Mouse (Mus musculus) CD8-positive naive resting alpha-beta T cell, adult 57 days (primary cell): ENCODE data around the gene Pqlc2. TPM values are rescaled to one million over a fixed set of nuclear protein-coding genes. Genes with fewer than 3 reads are reported as not detected.

Experiments used
- total RNA-seq: library from RNA; stranded (reverse); gene quantifications from one replicate; pipeline ENCODE4 v1.2.4, GENCODE M21; 2023

The Pqlc2 gene
- total RNA-seq: 3.9 TPM

DNA sequence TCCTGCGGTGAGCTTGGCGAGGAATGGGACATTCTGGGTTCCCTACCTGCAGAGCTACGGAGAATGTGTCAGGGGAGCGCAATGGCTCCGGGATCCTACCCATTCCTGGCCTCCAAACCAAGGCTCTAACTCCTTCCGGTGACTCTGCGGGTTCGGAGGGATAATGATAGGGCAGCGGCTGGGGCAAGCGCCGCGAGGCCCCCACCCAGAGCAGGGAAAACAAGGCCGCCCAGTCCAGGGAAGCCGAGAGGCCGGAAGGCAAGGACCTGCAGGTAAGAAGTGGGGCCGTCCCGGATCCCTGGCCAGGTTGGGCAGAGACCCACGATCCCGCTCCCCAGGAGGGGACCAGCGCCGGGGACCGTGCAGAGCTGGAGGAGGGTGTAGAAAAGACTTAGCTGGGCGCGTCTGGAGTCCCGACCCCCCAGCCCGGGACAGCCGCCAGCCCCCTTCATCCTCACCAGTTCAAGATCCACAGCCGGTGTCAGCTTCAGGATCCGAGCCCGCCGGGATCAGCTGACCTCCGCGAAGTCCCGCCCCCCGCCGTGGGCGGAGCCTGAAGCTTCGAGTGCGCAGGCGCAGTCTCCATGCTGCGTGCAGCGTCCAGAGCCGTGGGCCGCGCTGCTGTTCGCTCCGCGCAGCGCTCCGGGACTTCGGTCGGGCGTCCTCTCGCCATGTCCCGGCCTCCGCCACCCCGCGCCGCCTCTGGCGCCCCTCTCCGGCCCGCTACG, at the start of gene Pqlc2, which contains the start of gene Akr7a5:
Gene Pqlc2 (minus strand): TSS at position 538 of the 728 bp plus-strand sequence.
Gene Akr7a5 (plus strand): TSS at position 574 of the 728 bp plus-strand sequence.

DNA sequence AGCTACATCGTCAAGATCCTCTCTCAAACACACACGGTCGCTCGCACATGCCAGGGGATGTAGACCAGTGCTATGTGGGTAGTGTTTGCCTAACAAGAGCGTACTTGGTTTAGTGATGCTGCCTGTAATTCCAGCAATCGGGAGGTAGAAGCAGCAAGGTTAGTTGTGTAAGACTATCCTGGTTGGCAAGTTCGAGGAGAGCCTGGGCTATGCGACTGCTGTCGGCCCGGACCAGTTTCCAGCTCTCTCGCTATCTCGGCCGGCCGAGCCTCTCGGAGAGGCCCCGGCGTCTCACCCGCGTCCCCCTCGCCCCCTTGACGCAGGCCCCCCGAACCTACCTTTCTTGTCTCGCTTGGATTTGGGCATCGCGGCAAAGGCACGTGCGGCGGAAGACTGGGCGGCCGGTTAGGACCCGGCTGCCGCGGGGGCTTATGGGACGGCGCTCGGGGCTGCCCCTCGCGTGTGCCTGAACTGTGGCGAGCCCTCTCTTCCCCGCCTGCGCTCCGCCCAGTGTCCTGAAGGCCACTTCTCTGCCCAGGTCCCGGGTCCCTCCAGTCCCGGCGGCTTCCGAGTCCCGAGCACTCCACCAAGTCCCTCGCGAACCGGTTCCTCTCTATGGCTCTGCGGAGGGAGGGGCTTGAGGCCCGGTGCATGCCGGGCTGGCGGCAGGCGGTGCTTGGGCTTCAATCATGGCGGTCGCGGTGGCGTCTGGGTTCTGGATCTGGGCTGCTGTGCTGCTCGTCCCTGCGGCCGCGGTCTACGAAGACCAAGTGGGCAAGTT, 41.6 kb upstream of the Pqlc2 start, which contains the start of the genes Mrto4, Emc1 and Ubr4:
Gene Mrto4 (minus strand): TSS at position 646 of the 781 bp plus-strand sequence.
Gene Emc1 (plus strand): TSS at position 657 of the 781 bp plus-strand sequence.
Gene Ubr4 (plus strand): TSS at position 679 of the 781 bp plus-strand sequence.

Other genes starting within 250 kb of the Pqlc2 start
- not detected for gene Htr6, start 235.1 kb downstream of the Pqlc2 start, total RNA-seq
- gene Nbl1, start 217.7 kb downstream of the Pqlc2 start, total RNA-seq: not detected
- 114 TPM for gene Minos1, start 179.6 kb downstream of the Pqlc2 start, total RNA-seq
- 384 TPM for gene Capzb, start 117.8 kb downstream of the Pqlc2 start, total RNA-seq
- 14.8 TPM for gene Akr7a5, start within 50 bp of the Pqlc2 start, total RNA-seq
- 106 TPM for gene Mrto4, start 41.9 kb upstream of the Pqlc2 start, total RNA-seq
- 41.5 TPM for gene Emc1, start 41.9 kb upstream of the Pqlc2 start, total RNA-seq
- gene Ubr4, start 41.9 kb upstream of the Pqlc2 start, total RNA-seq: 210 TPM
- gene Iffo2, start 219.8 kb upstream of the Pqlc2 start, total RNA-seq: 12.2 TPM